Mouse (Mus musculus) layer of hippocampus, adult 2 months (tissue): Measurements from ENCODE around the gene Nrip1. TPM values are rescaled to one million over a fixed set of nuclear protein-coding genes. Genes with fewer than 3 reads are reported as not detected.

ENCODE experiments used
- DNase-seq, 2 experiments: peaks; one replicate each; pipeline ENCODE4 v3.0.0; 2022; ENCODE audit warnings: low spot score in 2 of 2
- H3K27ac ChIP-seq: fragments of 200-600 bp; 2 replicates; pipeline ENCODE4 v1.8.1; 2022
- H3K4me3 ChIP-seq: fragments of 200-600 bp; 2 replicates; pipeline ENCODE4 v1.8.1; 2022; ENCODE audit warnings: mild to moderate bottlenecking
- CTCF ChIP-seq: fragments of 200-600 bp; conservative IDR thresholded peaks from 2 replicates; pipeline ENCODE4 v1.8.1; 2022; ENCODE audit warnings: antibody characterized with exemption, mild to moderate bottlenecking, moderate library complexity
- total RNA-seq, 2 experiments: library from RNA; stranded (reverse); gene quantifications; 2 replicates each; pipeline ENCODE4 v1.2.3; 2021

Gene Nrip1
- total RNA-seq, 2 experiments from 2014 or later, result 56.1 to 60.0 TPM

DNA sequence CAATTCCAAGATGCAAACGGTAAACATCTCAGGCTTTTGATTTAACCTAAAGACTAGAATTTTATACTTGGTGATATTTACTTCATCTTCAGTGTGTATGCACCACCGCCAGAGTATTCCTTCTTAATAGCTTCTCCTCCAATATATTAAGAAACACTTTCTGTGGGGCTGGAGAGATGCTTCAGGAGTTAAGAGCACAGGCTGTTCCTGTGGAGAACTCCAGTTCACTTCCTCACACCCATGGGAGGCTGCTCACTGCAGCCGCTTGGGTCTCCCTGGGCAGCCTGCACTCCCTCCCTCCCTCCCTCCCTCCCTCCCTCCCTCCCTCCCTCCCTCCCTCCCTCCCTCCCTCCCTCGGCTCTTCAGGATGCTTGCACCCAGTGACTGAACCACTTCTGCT is 110.2 kb downstream of the Nrip1 start:
- no peak for TF ChIP-seq CTCF
- DNase-seq, result no peak

DNA sequence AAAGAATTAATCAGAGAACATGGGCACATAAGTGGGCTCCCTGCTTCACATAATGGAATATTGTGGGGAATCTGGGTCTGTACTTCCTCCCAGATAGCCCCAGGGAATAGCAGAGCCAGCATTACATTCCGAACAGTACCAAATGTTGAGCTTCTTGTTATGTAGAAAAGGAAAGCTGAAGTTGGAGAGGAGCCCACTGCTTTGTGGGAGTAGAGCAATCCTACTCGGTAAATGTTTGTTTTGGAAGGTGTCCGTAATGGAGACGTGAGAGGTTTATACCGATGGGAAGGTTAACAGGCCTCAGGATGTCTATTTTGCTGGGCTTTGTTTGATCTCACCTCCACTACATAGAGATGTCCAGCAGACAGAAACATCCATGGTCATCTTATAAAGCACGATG is 113.3 kb downstream of the Nrip1 start:
- no peak for TF ChIP-seq CTCF

More for the DNA sequence above, 110.2 kb downstream of the Nrip1 start:
- Histone ChIP-seq H3K27ac (no peak overlapping the region), H3K4me3 (no peak overlapping the region)

DNA sequence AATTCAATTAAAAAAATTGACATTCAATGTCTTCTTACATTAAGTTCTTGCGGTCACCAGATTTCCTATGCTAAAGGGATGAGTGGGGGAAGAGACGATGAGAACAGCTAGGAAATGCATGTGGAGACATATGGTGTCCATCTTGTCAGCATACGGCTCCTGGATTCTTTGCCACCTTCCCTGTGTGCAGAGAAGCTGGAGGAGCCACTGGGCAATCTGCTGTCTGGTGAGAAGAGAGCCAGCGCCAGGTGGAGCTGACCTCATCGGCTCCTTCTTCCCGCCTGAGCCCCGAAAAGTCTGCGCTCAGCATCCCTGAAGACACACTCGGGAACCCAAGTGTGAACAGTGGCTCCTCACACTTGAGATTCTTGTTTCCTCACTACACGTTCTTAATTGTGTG is 121.8 kb downstream of the Nrip1 start:
- Histone ChIP-seq H3K27ac (no peak overlapping the region), H3K4me3 (no peak overlapping the region)
- TF ChIP-seq CTCF, result no peak
- no peak for DNase-seq

More for the DNA sequence above, 113.3 kb downstream of the Nrip1 start:
- Histone ChIP-seq H3K27ac (no peak overlapping the region), H3K4me3 (no peak overlapping the region)
- DNase-seq, result no peak

DNA sequence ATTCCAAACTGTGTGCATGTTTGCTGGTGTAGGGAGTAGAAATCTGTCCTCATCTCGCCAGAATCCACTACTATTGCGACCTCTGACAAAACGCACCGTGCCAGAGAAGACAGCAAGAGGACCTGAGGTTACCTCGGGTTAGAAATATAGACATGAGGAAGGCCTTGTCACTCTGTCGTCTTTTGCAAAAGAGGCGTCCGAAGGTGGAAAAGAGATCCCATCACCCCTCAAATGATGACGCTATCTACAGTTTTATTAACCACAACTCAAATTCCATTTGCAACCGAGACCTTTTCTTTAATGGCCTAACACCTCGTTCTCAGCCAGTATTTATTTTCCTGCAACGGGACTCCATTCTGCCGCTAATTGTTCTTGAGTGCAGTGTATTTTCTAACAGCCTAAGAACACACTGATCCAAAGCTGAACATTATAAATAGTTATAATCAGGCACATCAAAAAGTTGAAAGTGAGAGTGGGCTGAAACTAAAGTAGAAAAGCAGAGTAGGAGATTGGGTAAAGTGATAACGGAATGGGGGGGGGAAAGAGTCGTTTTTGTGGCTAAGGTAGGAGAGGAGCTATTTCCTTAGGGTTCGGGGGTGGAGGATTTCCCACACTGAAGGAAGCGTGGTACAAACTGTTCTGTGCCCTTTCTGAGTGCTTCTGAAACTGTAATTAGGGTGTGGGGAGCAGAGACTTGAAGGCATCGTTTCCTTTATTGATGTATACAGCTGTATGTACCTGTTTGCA is 124.1 kb downstream of the Nrip1 start:
- Histone ChIP-seq H3K4me3 (no peak overlapping the region), H3K27ac (no peak overlapping the region)
- no peak for TF ChIP-seq CTCF
- no peak for DNase-seq

DNA sequence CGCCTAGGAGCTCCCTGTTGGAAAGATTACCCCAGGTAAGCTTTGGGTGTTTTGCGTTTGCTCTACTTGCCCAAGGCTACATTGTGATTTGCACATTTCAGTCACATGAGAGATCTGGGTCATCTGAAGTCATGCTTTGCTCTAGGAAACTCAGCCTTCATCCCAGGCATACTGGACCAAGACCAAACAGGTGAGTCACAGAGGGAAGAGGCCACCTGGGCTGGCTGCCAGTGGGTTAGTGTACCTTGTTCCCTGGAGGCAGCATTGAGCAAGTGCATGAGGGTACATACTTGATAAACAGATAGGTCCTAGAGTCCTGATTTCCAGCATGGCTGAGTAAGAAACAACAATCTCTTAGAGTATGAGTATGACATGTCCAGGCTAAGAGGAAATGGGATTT is 130.8 kb downstream of the Nrip1 start:
- Histone ChIP-seq H3K27ac (no peak overlapping the region), H3K4me3 (no peak overlapping the region)
- TF ChIP-seq CTCF, result no peak
- DNase-seq, result no peak

DNA sequence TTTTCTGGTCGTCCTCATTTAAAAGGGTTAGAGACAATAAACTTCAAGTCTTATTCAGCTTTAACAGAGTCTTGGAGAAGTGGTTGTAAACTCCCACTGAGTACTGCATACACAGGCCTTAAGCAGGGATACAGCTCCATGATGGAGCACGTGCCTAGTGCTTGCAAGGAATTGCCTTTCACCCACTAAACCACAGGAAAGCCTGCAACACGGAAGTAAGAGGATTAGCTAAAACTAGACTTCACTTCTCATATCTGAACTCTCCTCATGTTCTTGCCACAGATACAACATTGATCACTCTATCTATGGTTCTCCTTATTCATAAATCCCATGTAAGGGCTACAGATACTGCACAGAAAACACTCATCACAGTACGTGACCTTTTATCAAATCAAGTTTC is 132.4 kb downstream of the Nrip1 start:
- no peak for DNase-seq
- Histone ChIP-seq H3K27ac (no peak overlapping the region), H3K4me3 (no peak overlapping the region)
- TF ChIP-seq CTCF, result no peak

DNA sequence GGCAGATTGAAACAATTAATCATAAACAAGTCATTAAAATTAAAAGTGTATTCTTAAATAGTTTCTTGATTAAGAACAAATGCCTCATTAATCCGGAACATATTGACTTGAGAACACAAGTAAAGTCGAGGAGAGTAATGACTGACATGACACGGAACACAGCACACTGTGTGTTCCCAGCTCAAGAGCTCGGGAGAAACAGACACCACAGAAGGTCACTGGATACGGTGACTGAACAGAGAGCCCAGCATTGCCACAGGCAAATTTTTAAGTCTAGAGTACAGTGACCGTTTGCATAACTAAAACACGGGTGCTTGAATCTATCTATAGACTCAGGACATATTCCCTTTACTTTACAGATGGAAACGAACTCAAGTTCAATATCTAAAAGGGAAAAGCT is 134.3 kb downstream of the Nrip1 start:
- DNase-seq, result no peak
- TF ChIP-seq CTCF, result no peak
- no peak overlapping the region for H3K27ac ChIP-seq

DNA sequence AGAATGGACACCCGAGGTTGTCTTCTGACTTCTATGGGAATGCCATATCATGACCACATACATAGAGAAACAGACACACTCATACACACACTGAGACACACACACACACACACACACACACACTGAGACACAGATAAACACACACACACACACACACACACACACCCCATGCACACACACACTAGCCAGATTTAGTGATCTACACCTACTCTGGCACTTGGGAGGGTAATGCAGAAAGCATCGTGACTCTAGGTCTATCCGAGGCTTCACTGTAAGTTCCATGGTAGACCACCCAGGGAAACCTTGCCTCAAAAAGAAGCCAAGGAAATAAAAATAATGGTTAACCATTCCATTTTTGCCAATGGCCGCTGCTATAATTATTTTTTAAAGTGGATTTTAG is 134.8 kb downstream of the Nrip1 start:
- H3K4me3 ChIP-seq, result no peak overlapping the region
- TF ChIP-seq CTCF, result no peak
- H3K27ac ChIP-seq, result no peak overlapping the region
- no peak for DNase-seq

More for the DNA sequence above, 134.3 kb downstream of the Nrip1 start:
- no peak overlapping the region for H3K4me3 ChIP-seq
